Mouse (Mus musculus) liver, embryonic 18 days (tissue): ENCODE data around the gene Spaca7. TPM values are rescaled to one million over a fixed set of nuclear protein-coding genes. Genes with fewer than 3 reads are reported as not detected.

Source experiments
- polyA plus RNA-seq: library from polyadenylated mRNA; depleted of rRNA; stranded (reverse); fragments of >200 nt; gene quantifications from 2 replicates; pipeline ENCODE4 v1.2.3, GENCODE M21; 2012; rRNA removed

Gene Spaca7
- polyA plus RNA-seq, result not detected in 2 replicates

GRCm38 (mm10) chr8:12572814-12573534 is at the start of gene Spaca7:
Gene Spaca7, plus strand, starts transcription at chr8:12573029.

Other genes with a start within 250 kb of the Spaca7 start
- gene Sox1, start 177.7 kb upstream of the Spaca7 start, polyA plus RNA-seq, result not detected in 2 replicates
- 22.9 and 25.6 TPM in 2 replicates for gene Tubgcp3, start 99.2 kb downstream of the Spaca7 start, polyA plus RNA-seq
- gene Atp11a, start 184.0 kb downstream of the Spaca7 start, polyA plus RNA-seq, result 3.4 and 4.6 TPM in 2 replicates